9 mouse cellular contexts compared by ENCODE assay signal in genomic region chr17:5893574-5894148, GRCm38 (mm10). TPM values are rescaled to one million over a fixed set of nuclear protein-coding genes. Genes with fewer than 3 reads are reported as not detected.
A peak's percentile ranks its signal among the peaks of the same experiment; 100 is the strongest.
DNase-seq lines count a peak whose midpoint lies in the region; ATAC-seq and TF ChIP-seq lines count a peak whose summit lies in the region.
"Had no signal": no experiment of that assay in that cellular context is flagged by ENCODE, and none has a peak within 500 bp of the region (broad histone marks: within the 10 kb centered on the region; RNA-seq: fewer than 3 reads in every experiment).

No protein-coding gene starts in this region.

- TF ChIP-seq CTCF in heart, adult 2 months (IDR thresholded peaks at IDR 0.05) = peak; percentile 27
- peak; percentile 9 for TF ChIP-seq CTCF in left cerebral cortex, adult 2 months (IDR thresholded peaks at IDR 0.05)
- peak; percentile 53 for TF ChIP-seq CTCF in liver, postnatal 0 days (IDR thresholded peaks at IDR 0.05; ENCODE audit: low read depth)

- TF ChIP-seq EP300 in heart, adult 2 months (IDR thresholded peaks at IDR 0.05; ENCODE audit: insufficient read depth, low read depth, low read length) = no peak
- TF ChIP-seq EP300 in liver, postnatal 0 days (IDR thresholded peaks at IDR 0.05; ENCODE audit: low read depth) = no peak

- no peak overlapping the region for H3K4me3 ChIP-seq in heart, adult 2 months
- no peak overlapping the region for H3K4me3 ChIP-seq in left cerebral cortex, adult 2 months
- H3K4me3 ChIP-seq in liver, postnatal 0 days (ENCODE audit: low read depth, low read length) = no peak overlapping the region

- H3K27ac ChIP-seq in heart, adult 2 months = no peak overlapping the region
- H3K27ac ChIP-seq in left cerebral cortex, adult 2 months = no peak overlapping the region
- peak overlapping the region; percentile 64 for H3K27ac ChIP-seq in liver, postnatal 0 days (ENCODE audit: low read depth)

- no peaks in the 10 kb centered on the region for H3K79me2 ChIP-seq in heart, adult 2 months (replicated peaks; ENCODE audit: control insufficient read depth, insufficient read depth, low read length)

- 90% methylated on average over 7 of the region's 7 CpGs for WGBS in heart, adult 2 months
- WGBS in liver, postnatal 0 days (ENCODE audit: insufficient replicate concordance) = 58% methylated on average over 7 of the region's 7 CpGs

- TF ChIP-seq POLR2A in heart, adult 2 months (IDR thresholded peaks at IDR 0.05; ENCODE audit: insufficient read depth, low read depth, low read length) = no peak

- intact Hi-C loops in heart, adult 2 months (cut with DNase I) = no loop called here
- intact Hi-C loops in heart, postnatal 36 days (cut with DNase I) = loop anchor here (5.0 kb wide), 1 partner anchor 51 kb away; the partner anchor contains the start of gene Snx9
- intact Hi-C loops in left cerebral cortex, adult 2 months (cut with DNase I) = loop anchor here (10.0 kb wide), 1 partner anchor 459 kb away; no protein-coding TSS in a partner anchor

- ATAC-seq in liver, postnatal 0 days = peak; percentile 39; the same call in 1 of the 2 replicates
- ATAC-seq: forebrain, embryonic 16.5 days had no signal

- no peak overlapping the region for H3K4me2 ChIP-seq in liver, postnatal 0 days (ENCODE audit: low read depth, low read length)

- no peak for DNase-seq in heart, adult 2 months
- DNase-seq in heart, postnatal 36 days = no peak
- no peak for DNase-seq in left cerebral cortex, adult 2 months (ENCODE audit: extremely low spot score in 1 of 2, low spot score in 2 of 2)
- DNase-seq in left cerebral cortex, adult 11 months (ENCODE audit: low spot score) = no peak
- peak; percentile 49 for DNase-seq in R1 (ENCODE audit: low read depth, low spot score)
- no peak for DNase-seq in liver, postnatal 0 days
- no peak for DNase-seq in cerebellum, postnatal 4 days (ENCODE audit: low spot score in 2 of 2)
- no peak for DNase-seq in adrenal gland, postnatal 14 days

- H3K4me1 ChIP-seq in heart, adult 2 months (ENCODE audit: control insufficient read depth, insufficient read depth, low read length) = no peaks in the 10 kb centered on the region
- peaks cover 22% of the 10 kb centered on the region for H3K4me1 ChIP-seq in liver, postnatal 0 days (ENCODE audit: insufficient read depth)

- H3K36me3 ChIP-seq in heart, adult 2 months (ENCODE audit: control insufficient read depth, insufficient read depth, low read length) = no peaks in the 10 kb centered on the region
- peaks cover 13% of the 10 kb centered on the region for H3K36me3 ChIP-seq in liver, postnatal 0 days (replicated peaks; ENCODE audit: insufficient read depth, low read length)

- no peak overlapping the region for H3K9ac ChIP-seq in heart, adult 2 months (ENCODE audit: low read depth, low read length)
- no peak overlapping the region for H3K9ac ChIP-seq in liver, postnatal 0 days (replicated peaks)

- no peaks in the 10 kb centered on the region for H3K27me3 ChIP-seq in heart, adult 2 months (ENCODE audit: control insufficient read depth, insufficient read depth, low read length)
- no peaks in the 10 kb centered on the region for H3K27me3 ChIP-seq in liver, postnatal 0 days (ENCODE audit: insufficient read depth, low read length)

- H3K9me3 ChIP-seq in liver, postnatal 0 days (ENCODE audit: low read length) = no peaks in the 10 kb centered on the region

RNA-seq across cellular contexts. Expression of gene Synj2, which starts 47.4 kb away (rescaled TPM):
- total RNA-seq in heart, adult 2 months (2021) = 10 to 100 TPM; 43.7 to 58.1 TPM
- polyA plus RNA-seq in heart, adult 2 months (2012; rRNA removed) = 21.2 and 25.8 TPM in 2 replicates
- total RNA-seq in heart, postnatal 36 days (2021) = 10 to 100 TPM; 55.5 to 57.9 TPM
- total RNA-seq in left cerebral cortex, adult 2 months (2021) = 100 to 1,000 TPM; 130 to 132 TPM
- 0.62 TPM in 2 replicates for polyA plus RNA-seq in liver, postnatal 0 days (2015; fragmentation: Nextera tagmentation; extraction: Ambion mirVana)
- total RNA-seq in adrenal gland, postnatal 14 days (2021) = 12.4 and 13.3 TPM in 2 replicates

RNA-seq across cellular contexts. Expression of gene Snx9, which starts 52.5 kb away (rescaled TPM):
- 10 to 100 TPM; 30.2 to 31.9 TPM for total RNA-seq in heart, adult 2 months (2021)
- polyA plus RNA-seq in heart, adult 2 months (2012; rRNA removed) = 16.7 and 27.0 TPM in 2 replicates
- 10 to 100 TPM; 31.0 to 32.6 TPM for total RNA-seq in heart, postnatal 36 days (2021)
- 10 to 100 TPM; 14.7 to 16.6 TPM for total RNA-seq in left cerebral cortex, adult 2 months (2021)
- 13.1 and 13.5 TPM in 2 replicates for polyA plus RNA-seq in liver, postnatal 0 days (2015; fragmentation: Nextera tagmentation; extraction: Ambion mirVana)
- total RNA-seq in adrenal gland, postnatal 14 days (2021) = 48.4 and 49.2 TPM in 2 replicates
